Mouse (Mus musculus) heart, postnatal 0 days (tissue): ENCODE results near the gene Pcbp3.

Source experiments
- CTCF ChIP-seq: IDR thresholded peaks from 2 replicates; pipeline ENCODE4 v1.5.1; 2016; ENCODE audit warnings: antibody characterized with exemption, control low read depth, low read depth
- EP300 ChIP-seq: IDR thresholded peaks from 2 replicates; pipeline ENCODE4 v1.6.1; 2016; ENCODE audit warnings: antibody characterized with exemption, low read depth

DNA sequence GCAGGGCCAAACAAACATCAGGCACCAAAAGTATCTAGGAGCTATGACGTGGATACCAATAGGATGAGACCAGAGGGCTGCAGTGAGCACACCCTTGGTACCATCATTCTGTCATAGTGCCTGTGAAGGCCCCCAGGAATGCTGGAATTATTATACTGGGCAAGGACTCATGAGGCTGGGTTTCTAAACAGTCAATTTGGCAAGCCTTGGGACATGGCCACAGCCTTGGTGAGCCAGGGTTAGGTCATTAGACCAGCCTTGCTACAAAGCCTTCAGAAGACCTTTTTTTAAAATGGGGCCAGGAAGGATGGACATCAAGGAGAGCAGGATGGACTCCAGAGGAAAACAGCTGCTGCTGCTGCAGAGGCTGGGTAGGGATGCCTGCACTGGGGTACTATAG is 128.8 kb downstream of the Pcbp3 start:
- TF ChIP-seq EP300, result no peak
- TF ChIP-seq CTCF, result no peak
